Mouse (Mus musculus) midbrain, embryonic 15.5 days (tissue): Measurements from ENCODE around the gene Brd3. TPM values are rescaled to one million over a fixed set of nuclear protein-coding genes. Genes with fewer than 3 reads are reported as not detected.
A peak's percentile ranks its signal among the peaks of the same experiment; 100 is the strongest.

Source experiments
- ATAC-seq: fragments of 200-750 bp; cut with Nextera tagmentation; replicated peaks from 2 replicates; pipeline ENCODE4 v1.8.0; 2017; ENCODE audit warnings: moderate TSS enrichment
- H3K27ac ChIP-seq: fragments of 300-500 bp; sonication (generic); 2 replicates; pipeline ENCODE4 v1.5.1; 2015; ENCODE audit warnings: mild to moderate bottlenecking, inconsistent platforms
- H3K27me3 ChIP-seq: fragments of 300-500 bp; sonication (generic); replicated peaks from 2 replicates; pipeline ENCODE4 v1.6.1; 2015; ENCODE audit warnings: inconsistent platforms
- H3K36me3 ChIP-seq: fragments of 300-500 bp; sonication (generic); replicated peaks from 2 replicates; pipeline ENCODE4 v1.6.1; 2015; ENCODE audit warnings: inconsistent platforms
- H3K4me1 ChIP-seq: fragments of 300-500 bp; sonication (generic); 2 replicates; pipeline ENCODE4 v1.6.1; 2015; ENCODE audit warnings: inconsistent platforms
- H3K4me2 ChIP-seq: fragments of 300-500 bp; sonication (generic); 2 replicates; pipeline ENCODE4 v1.6.1; 2015; ENCODE audit warnings: inconsistent platforms, mild to moderate bottlenecking, moderate library complexity
- H3K4me3 ChIP-seq: fragments of 300-500 bp; sonication (generic); 2 replicates; pipeline ENCODE4 v1.5.1; 2015; ENCODE audit warnings: mild to moderate bottlenecking, inconsistent platforms
- H3K9ac ChIP-seq: fragments of 300-500 bp; sonication (generic); 2 replicates; pipeline ENCODE4 v1.6.1; 2015; ENCODE audit warnings: mild to moderate bottlenecking, inconsistent platforms
- H3K9me3 ChIP-seq: fragments of 300-500 bp; sonication (generic); 2 replicates; pipeline ENCODE4 v1.6.1; 2016; ENCODE audit warnings: inconsistent platforms
- WGBS: fragments of 180-500 bp; shearing (Covaris S2); methylation state at CpG from one replicate; pipeline ENCODE4 v1.1.7; 2015; ENCODE audit warnings: mixed read lengths; 5-methylcytosine and 5-hydroxymethylcytosine counted together
- polyA plus RNA-seq: library from polyadenylated mRNA; unstranded; fragments of >200 nt; fragmentation: Nextera tagmentation; extraction: Ambion mirVana; gene quantifications from 2 replicates; pipeline ENCODE4 v1.2.1, GENCODE M21; 2015

Brd3 gene
- polyA plus RNA-seq, 1 experiment from 2014 or later, result 137 TPM

DNA sequence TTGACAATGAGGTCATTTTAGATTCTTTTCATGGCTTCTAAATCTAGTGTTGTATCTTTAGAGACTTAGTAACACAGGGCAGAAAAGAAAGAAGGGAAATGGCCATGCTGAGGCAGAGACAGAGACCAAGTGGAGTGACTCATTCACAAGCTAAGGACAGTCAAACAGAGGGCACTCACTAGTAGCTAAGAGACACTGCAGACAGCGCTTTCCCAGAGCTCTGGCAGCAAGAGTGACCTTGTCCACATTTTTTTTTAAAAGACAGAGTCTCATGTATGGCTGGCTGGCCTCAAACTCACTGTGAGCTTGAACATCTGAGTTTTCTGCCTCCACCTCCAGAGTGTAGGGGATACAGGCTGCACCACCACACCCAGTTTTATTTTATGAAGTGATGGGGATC, 69.6 kb downstream of the Brd3 start:
- no peak overlapping the region for H3K4me3 ChIP-seq
- H3K27ac ChIP-seq, result no peak overlapping the region
- no peaks in the 10 kb centered on the region for H3K36me3 ChIP-seq
- peaks cover 4% of the 10 kb centered on the region for H3K4me1 ChIP-seq
- no peaks in the 10 kb centered on the region for H3K27me3 ChIP-seq
- no peak overlapping the region for H3K4me2 ChIP-seq
- H3K9me3 ChIP-seq, result no peaks in the 10 kb centered on the region
- H3K9ac ChIP-seq, result no peak overlapping the region
- ATAC-seq, result no peak
- WGBS, result 60% methylated on average over 1 of the region's 1 CpGs

GRCm38 (mm10) chr2:27432599-27432998, 74.9 kb downstream of the Brd3 start:
- no peaks in the 10 kb centered on the region for H3K36me3 ChIP-seq
- H3K4me1 ChIP-seq, result peaks cover 5% of the 10 kb centered on the region
- H3K9ac ChIP-seq, result no peak overlapping the region
- H3K27me3 ChIP-seq, result no peaks in the 10 kb centered on the region
- H3K27ac ChIP-seq, result no peak overlapping the region
- no peak for ATAC-seq
- no peaks in the 10 kb centered on the region for H3K9me3 ChIP-seq
- H3K4me2 ChIP-seq, result no peak overlapping the region
- H3K4me3 ChIP-seq, result no peak overlapping the region
- 83% methylated on average over 2 of the region's 2 CpGs for WGBS

- Histone ChIP-seq H3K27ac (no peak overlapping the region), H3K9ac (no peak overlapping the region), H3K27me3 (no peaks in the 10 kb centered on the region), H3K4me1 (peaks cover 14% of the 10 kb centered on the region), H3K4me3 (no peak overlapping the region), H3K4me2 (no peak overlapping the region), H3K36me3 (no peaks in the 10 kb centered on the region), H3K9me3 (no peaks in the 10 kb centered on the region)
- no peak for ATAC-seq
- WGBS, result 92% methylated on average over 7 of the region's 7 CpGs
Observed at GRCm38 (mm10) chr2:27430621-27431020, 76.8 kb downstream of the Brd3 start.

DNA sequence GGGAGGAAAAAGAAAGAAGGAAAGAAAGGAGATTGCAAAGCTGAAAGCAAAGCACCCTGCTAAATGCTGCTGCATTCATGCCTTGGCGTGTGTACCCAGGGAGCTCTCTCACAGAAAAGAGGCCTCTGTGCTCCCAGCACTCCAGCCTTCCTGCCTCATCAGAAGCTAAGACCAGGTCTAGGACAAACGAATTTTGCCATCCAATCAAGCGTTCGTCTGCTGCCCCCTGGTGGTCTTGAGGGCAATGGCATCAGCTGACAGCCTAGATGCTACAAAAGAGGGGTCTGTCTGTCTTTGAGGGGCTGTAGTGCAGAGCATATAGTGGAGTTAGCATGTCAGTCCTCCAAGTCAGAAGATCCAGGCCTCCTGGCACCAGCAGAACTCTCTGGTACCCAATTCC, 79.4 kb downstream of the Brd3 start:
- no peaks in the 10 kb centered on the region for H3K27me3 ChIP-seq
- H3K4me1 ChIP-seq, result peaks cover 39% of the 10 kb centered on the region
- H3K4me3 ChIP-seq, result no peak overlapping the region
- ATAC-seq, result peak; percentile 29; the same call in 1 of the 2 replicates
- H3K9ac ChIP-seq, result no peak overlapping the region
- no peak overlapping the region for H3K4me2 ChIP-seq
- H3K27ac ChIP-seq, result peak overlapping the region; percentile 48; the same call in 1 of the 2 replicates
- H3K36me3 ChIP-seq, result no peaks in the 10 kb centered on the region
- 0% methylated on average over 4 of the region's 4 CpGs for WGBS
- no peaks in the 10 kb centered on the region for H3K9me3 ChIP-seq

DNA sequence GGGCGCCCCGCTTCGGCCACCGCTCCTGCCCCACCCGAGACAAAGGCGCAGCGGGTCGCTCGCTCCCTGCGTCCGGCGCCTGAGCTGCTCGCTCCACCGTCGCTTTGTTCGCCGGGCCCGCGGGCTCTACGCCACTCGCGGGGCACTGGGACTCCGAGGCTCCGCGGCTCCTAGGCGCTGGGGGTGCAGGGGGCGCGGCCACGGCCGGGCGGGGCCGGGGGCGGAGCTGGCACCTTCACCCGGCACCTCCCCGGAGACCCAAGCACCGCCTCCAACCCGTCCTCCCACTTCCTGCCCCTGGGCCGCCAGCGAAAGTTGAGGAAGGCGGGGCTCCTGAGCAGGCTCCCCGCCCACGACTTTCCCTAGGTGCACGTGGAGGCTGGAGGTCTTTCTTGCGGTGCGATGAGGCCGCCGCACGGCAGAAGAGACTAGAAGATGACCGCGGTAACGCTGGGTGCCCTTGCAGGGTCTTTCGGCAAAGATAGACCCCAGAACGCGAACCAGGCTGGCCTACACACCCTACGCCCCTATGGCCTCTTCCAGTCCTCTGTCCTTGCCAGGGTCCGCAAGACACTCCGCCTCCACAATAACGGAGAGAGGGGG, 80.5 kb downstream of the Brd3 start, which contains the start of gene Vav2:
Vav2 (minus strand) TSS at position 179 of the 603 bp plus-strand sequence.
- Histone ChIP-seq H3K27me3 (no peaks in the 10 kb centered on the region), H3K9ac (peak within 1 kb of the TSS; percentile 60), H3K4me2 (peak within 1 kb of the TSS; percentile 95), H3K4me1 (peaks cover 49% of the 10 kb centered on the region), H3K27ac (peak within 1 kb of the TSS; percentile 69), H3K36me3 (no peaks in the 10 kb centered on the region), H3K4me3 (peak within 1 kb of the TSS; percentile 52), H3K9me3 (no peaks in the 10 kb centered on the region)
- WGBS, result under 1% methylated on average over 58 of the region's 58 CpGs
- peak; percentile 90 for ATAC-seq

GRCm38 (mm10) chr2:27426406-27426854, 81.0 kb downstream of the Brd3 start:
- no peaks in the 10 kb centered on the region for H3K27me3 ChIP-seq
- peak overlapping the region; percentile 69 for H3K27ac ChIP-seq
- H3K9me3 ChIP-seq, result no peaks in the 10 kb centered on the region
- H3K9ac ChIP-seq, result peak overlapping the region; percentile 60
- ATAC-seq, result peak; percentile 4; the same call in 1 of the 2 replicates
- H3K4me2 ChIP-seq, result peak overlapping the region; percentile 95
- H3K36me3 ChIP-seq, result no peaks in the 10 kb centered on the region
- H3K4me1 ChIP-seq, result peaks cover 54% of the 10 kb centered on the region
- under 1% methylated on average over 53 of the region's 64 CpGs for WGBS
- H3K4me3 ChIP-seq, result peak overlapping the region; percentile 52

- Histone ChIP-seq H3K9ac (peak overlapping the region; percentile 60), H3K27me3 (no peaks in the 10 kb centered on the region), H3K9me3 (no peaks in the 10 kb centered on the region), H3K4me3 (peak overlapping the region; percentile 52), H3K4me2 (peak overlapping the region; percentile 95), H3K36me3 (no peaks in the 10 kb centered on the region), H3K4me1 (peaks cover 60% of the 10 kb centered on the region), H3K27ac (peak overlapping the region; percentile 69)
- ATAC-seq, result 0 out of 2 replicates have a peak, but pooled peaks have one; percentile 6
- WGBS, result under 1% methylated on average over 60 of the region's 60 CpGs
Observed at GRCm38 (mm10) chr2:27425751-27426405, 81.6 kb downstream of the Brd3 start.

- Histone ChIP-seq H3K4me3 (peak overlapping the region; percentile 52), H3K9me3 (no peaks in the 10 kb centered on the region), H3K36me3 (no peaks in the 10 kb centered on the region), H3K9ac (peak overlapping the region; percentile 60), H3K27ac (peak overlapping the region; percentile 69; the same call in 1 of the 2 replicates), H3K4me2 (peak overlapping the region; percentile 95), H3K27me3 (no peaks in the 10 kb centered on the region), H3K4me1 (peaks cover 61% of the 10 kb centered on the region)
- no peak for ATAC-seq
- under 1% methylated on average over 20 of the region's 20 CpGs for WGBS
Observed at GRCm38 (mm10) chr2:27425161-27425611, 82.3 kb downstream of the Brd3 start.

DNA sequence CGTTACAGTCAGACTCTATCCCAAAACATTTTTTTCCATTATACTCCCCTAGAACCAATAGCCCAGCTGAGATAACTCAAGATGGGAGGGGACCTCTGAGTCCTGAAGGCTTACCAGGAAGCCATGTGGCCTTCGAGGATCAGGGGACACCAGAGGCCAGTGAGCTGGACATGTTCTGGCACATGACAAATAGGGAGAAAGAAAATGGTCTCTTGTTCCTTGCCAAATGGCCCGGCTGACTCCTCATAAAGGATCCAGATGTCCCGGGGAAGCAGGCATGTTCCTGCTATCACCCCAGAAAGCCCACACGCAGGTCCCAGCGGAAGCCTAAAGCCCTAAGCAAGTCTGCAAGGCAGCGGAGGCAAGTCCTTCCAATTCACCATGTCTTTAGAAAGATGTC, 83.9 kb downstream of the Brd3 start:
- H3K9me3 ChIP-seq, result no peaks in the 10 kb centered on the region
- no peak overlapping the region for H3K27ac ChIP-seq
- peak overlapping the region; percentile 95 for H3K4me2 ChIP-seq
- H3K9ac ChIP-seq, result no peak overlapping the region
- H3K4me1 ChIP-seq, result peaks cover 67% of the 10 kb centered on the region
- no peak for ATAC-seq
- H3K4me3 ChIP-seq, result no peak overlapping the region
- 73% methylated on average over 7 of the region's 7 CpGs for WGBS
- no peaks in the 10 kb centered on the region for H3K36me3 ChIP-seq
- no peaks in the 10 kb centered on the region for H3K27me3 ChIP-seq

- H3K36me3 ChIP-seq, result no peaks in the 10 kb centered on the region
- H3K27me3 ChIP-seq, result no peaks in the 10 kb centered on the region
- no peaks in the 10 kb centered on the region for H3K9me3 ChIP-seq
- no peak for ATAC-seq
- H3K4me3 ChIP-seq, result no peak overlapping the region
- H3K9ac ChIP-seq, result no peak overlapping the region
- 41% methylated on average over 20 of the region's 20 CpGs for WGBS
- H3K27ac ChIP-seq, result peak overlapping the region; percentile 64
- peak overlapping the region; percentile 20; the same call in 1 of the 2 replicates for H3K4me2 ChIP-seq
- peaks cover 66% of the 10 kb centered on the region for H3K4me1 ChIP-seq
Observed at GRCm38 (mm10) chr2:27421293-27422068, 86.0 kb downstream of the Brd3 start.

DNA sequence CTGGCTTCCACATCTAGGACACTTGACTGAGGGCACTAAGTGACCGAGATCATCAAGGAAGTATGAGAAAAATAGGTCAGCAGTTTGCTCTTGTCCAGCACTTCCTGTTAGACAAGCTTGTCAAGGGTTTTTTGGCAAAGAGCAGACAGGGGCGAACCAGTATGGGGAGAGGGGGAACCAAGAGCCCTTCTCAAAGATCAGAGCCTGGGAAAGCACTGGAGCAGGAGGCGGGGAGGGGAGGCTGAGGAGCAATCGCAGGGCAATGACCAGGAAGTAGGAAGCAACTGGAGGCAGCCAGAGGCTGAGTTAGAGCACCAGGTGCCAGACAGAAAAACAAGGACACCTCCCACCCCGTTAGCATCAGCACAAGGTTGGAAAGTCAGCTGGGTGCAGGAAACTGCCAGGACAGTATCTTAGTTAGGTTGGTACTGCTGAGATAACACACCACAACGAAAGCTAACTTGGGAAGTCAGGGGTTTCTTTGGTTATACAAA, 88.8 kb downstream of the Brd3 start:
- Histone ChIP-seq H3K27me3 (no peaks in the 10 kb centered on the region), H3K9ac (no peak overlapping the region), H3K4me3 (no peak overlapping the region), H3K4me2 (no peak overlapping the region), H3K36me3 (no peaks in the 10 kb centered on the region), H3K27ac (no peak overlapping the region), H3K9me3 (no peaks in the 10 kb centered on the region), H3K4me1 (peaks cover 70% of the 10 kb centered on the region)
- 55% methylated on average over 6 of the region's 6 CpGs for WGBS
- ATAC-seq, result no peak

GRCm38 (mm10) chr2:27417648-27418153, 89.8 kb downstream of the Brd3 start:
- Histone ChIP-seq H3K4me1 (peaks cover 65% of the 10 kb centered on the region), H3K27me3 (no peaks in the 10 kb centered on the region), H3K9me3 (no peaks in the 10 kb centered on the region), H3K4me2 (no peak overlapping the region), H3K4me3 (no peak overlapping the region), H3K27ac (no peak overlapping the region), H3K36me3 (no peaks in the 10 kb centered on the region), H3K9ac (no peak overlapping the region)
- ATAC-seq, result no peak
- 51% methylated on average over 5 of the region's 5 CpGs for WGBS
